Mouse (Mus musculus) forebrain, embryonic 11.5 days (tissue): ENCODE results near the gene Tagln3. TPM values are rescaled to one million over a fixed set of nuclear protein-coding genes. Genes with fewer than 3 reads are reported as not detected.

Experiments used
- ATAC-seq: fragments of 200-750 bp; cut with Nextera tagmentation; replicated peaks from 2 replicates; pipeline ENCODE4 v1.8.0; 2017; ENCODE audit warnings: moderate TSS enrichment; ENCODE audit not compliant: low FRiP score
- DNase-seq: peaks from one replicate; pipeline ENCODE4 v3.0.0-alpha.2; 2017; ENCODE audit warnings: low spot score
- H3K27ac ChIP-seq: fragments of 300-500 bp; sonication (generic); 2 replicates; pipeline ENCODE4 v1.5.1; 2014; ENCODE audit warnings: low read depth, low read length
- H3K27me3 ChIP-seq: fragments of 300-500 bp; sonication (generic); 2 replicates; pipeline ENCODE4 v1.6.1; 2014; ENCODE audit warnings: mild to moderate bottlenecking, low read length, mixed read lengths; ENCODE audit not compliant: control insufficient read depth, insufficient read depth
- H3K36me3 ChIP-seq: fragments of 300-500 bp; sonication (generic); 2 replicates; pipeline ENCODE4 v1.6.1; 2014; ENCODE audit warnings: mild to moderate bottlenecking, low read length, moderate library complexity, mixed read lengths; ENCODE audit not compliant: control insufficient read depth, insufficient read depth
- H3K4me1 ChIP-seq: fragments of 300-500 bp; sonication (generic); replicated peaks from 2 replicates; pipeline ENCODE4 v1.6.1; 2014; ENCODE audit warnings: low read length, mixed read lengths; ENCODE audit not compliant: control insufficient read depth, insufficient read depth
- H3K4me2 ChIP-seq: fragments of 300-500 bp; sonication (generic); 2 replicates; pipeline ENCODE4 v1.6.1; 2014; ENCODE audit warnings: low read depth, mild to moderate bottlenecking, low read length, moderate library complexity, mixed read lengths; ENCODE audit not compliant: severe bottlenecking
- H3K4me3 ChIP-seq: fragments of 300-500 bp; sonication (generic); 2 replicates; pipeline ENCODE4 v1.5.1; 2014; ENCODE audit warnings: low read depth, low read length
- H3K9ac ChIP-seq: fragments of 300-500 bp; sonication (generic); 2 replicates; pipeline ENCODE4 v1.6.1; 2014; ENCODE audit warnings: low read length
- H3K9me3 ChIP-seq: fragments of 300-500 bp; sonication (generic); 2 replicates; pipeline ENCODE4 v1.6.1; 2016; ENCODE audit warnings: low read length, mixed read lengths; ENCODE audit not compliant: control insufficient read depth
- WGBS: fragments of 180-500 bp; shearing (Covaris S2); extraction: QIAGEN DNeasy Blood & Tissue Kit; methylation state at CpG from one replicate; pipeline ENCODE4 v1.1.7; 2014; 5-methylcytosine and 5-hydroxymethylcytosine counted together
- polyA plus RNA-seq: library from polyadenylated mRNA; unstranded; fragments of >200 nt; fragmentation: Nextera tagmentation; extraction: Ambion mirVana; gene quantifications from 2 replicates; pipeline ENCODE4 v1.2.1, GENCODE M21; 2014

The Tagln3 gene
- polyA plus RNA-seq, 1 experiment from 2014 or later, result 212 TPM

DNA sequence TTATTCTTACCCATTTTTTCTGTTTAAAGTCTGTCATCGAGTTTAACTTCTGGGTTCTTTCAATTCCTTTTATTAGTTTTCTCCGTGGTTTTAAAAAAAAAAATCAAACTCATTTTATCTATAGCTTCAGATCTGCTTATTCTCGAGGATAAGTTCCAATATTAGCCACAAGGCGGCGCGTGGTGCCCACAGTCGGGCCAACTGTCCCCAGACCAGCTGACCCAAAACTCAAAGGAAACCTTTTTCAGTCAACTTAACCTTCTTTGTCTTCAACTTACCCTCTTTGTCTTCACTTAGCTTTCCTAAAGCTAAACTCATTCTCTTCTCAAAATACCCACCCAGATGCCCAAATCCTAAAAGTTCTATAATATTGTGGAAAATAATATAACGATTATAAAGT is 39.6 kb downstream of the Tagln3 start:
- DNase-seq (peak; percentile 81), ATAC-seq (peak; percentile 61; the same call in 1 of the 2 replicates)
- no peak overlapping the region for H3K9ac ChIP-seq
- H3K4me2 ChIP-seq, result no peak overlapping the region
- H3K27ac ChIP-seq, result no peak overlapping the region
- no peaks in the 10 kb centered on the region for H3K9me3 ChIP-seq
- H3K4me1 ChIP-seq, result no peaks in the 10 kb centered on the region
- H3K36me3 ChIP-seq, result no peaks in the 10 kb centered on the region
- no peaks in the 10 kb centered on the region for H3K27me3 ChIP-seq
- H3K4me3 ChIP-seq, result no peak overlapping the region
- WGBS, result 14% methylated on average over 8 of the region's 8 CpGs

DNA sequence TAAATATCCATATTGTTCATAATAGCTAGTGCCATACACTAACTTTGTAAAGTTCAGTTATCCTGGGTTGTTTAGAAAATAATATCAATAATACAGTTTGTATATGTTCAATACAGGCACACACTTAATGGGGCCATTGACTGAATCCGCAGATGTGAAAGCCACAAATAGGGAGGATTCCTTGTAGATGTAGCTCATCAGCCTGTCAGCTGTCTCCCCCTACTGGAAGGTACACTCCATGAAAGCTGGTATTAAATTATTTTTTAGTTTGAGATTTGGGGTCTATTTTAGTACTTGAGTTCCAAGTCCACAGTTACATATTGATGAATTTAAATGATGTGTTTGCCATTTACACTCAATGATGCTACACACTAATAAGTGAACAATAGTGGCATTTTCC is 47.9 kb downstream of the Tagln3 start:
- no peak for DNase-seq
- no peak overlapping the region for H3K4me3 ChIP-seq
- no peaks in the 10 kb centered on the region for H3K36me3 ChIP-seq
- H3K27ac ChIP-seq, result no peak overlapping the region
- 0 out of 2 replicates have a peak, but pooled peaks have one; percentile 30 for ATAC-seq
- WGBS, result 50% methylated on average over 1 of the region's 1 CpGs
- H3K9me3 ChIP-seq, result no peaks in the 10 kb centered on the region
- no peak overlapping the region for H3K9ac ChIP-seq
- no peaks in the 10 kb centered on the region for H3K27me3 ChIP-seq
- H3K4me2 ChIP-seq, result no peak overlapping the region
- no peaks in the 10 kb centered on the region for H3K4me1 ChIP-seq

DNA sequence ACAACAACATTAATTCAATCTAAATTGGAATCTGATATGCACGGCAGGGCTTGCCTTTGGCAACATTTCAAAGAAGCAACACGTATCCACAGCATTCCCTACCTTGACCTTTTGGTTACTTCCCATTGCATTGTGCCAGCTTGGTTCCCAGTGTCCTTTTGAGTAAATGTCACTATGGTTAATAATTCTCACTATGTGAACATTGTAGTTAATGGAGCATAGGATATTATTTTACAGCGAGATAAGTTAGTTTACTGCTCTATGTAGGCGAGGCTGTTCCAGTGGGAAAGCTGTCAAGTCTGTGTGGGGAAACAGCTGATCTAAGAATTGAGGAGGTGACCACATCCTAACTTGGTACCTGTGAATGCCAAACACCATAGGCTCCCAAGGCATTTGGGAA is 54.4 kb downstream of the Tagln3 start:
- Histone ChIP-seq H3K9me3 (no peaks in the 10 kb centered on the region), H3K4me1 (no peaks in the 10 kb centered on the region), H3K36me3 (no peaks in the 10 kb centered on the region), H3K27ac (no peak overlapping the region), H3K9ac (no peak overlapping the region), H3K4me3 (no peak overlapping the region), H3K4me2 (no peak overlapping the region), H3K27me3 (no peaks in the 10 kb centered on the region)
- ATAC-seq (no peak), DNase-seq (no peak)
- WGBS, result 77% methylated on average over 4 of the region's 4 CpGs

DNA sequence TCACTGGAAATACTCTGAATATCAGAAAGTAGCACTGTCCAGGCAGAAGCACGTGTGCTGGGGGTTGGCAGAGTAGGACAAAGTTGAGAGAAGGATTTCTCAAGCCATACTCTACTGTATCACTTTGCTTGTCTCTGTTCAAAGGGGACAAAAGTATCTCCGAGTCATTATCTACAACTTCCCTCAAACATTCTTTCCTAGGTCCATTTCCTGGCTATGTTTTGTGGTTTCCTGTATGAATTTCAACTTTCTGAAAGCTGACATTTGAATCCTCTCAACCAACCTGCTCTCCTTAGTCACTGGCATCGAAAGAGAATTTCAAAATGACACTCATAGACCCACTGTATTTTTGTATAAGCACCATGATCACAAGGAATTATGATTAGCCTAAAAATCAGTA is 56.2 kb downstream of the Tagln3 start:
- Histone ChIP-seq H3K27me3 (no peaks in the 10 kb centered on the region), H3K9ac (no peak overlapping the region), H3K9me3 (no peaks in the 10 kb centered on the region), H3K36me3 (no peaks in the 10 kb centered on the region), H3K4me3 (no peak overlapping the region), H3K27ac (no peak overlapping the region), H3K4me2 (no peak overlapping the region), H3K4me1 (no peaks in the 10 kb centered on the region)
- 65% methylated on average over 3 of the region's 3 CpGs for WGBS
- ATAC-seq, result no peak
- DNase-seq, result no peak

DNA sequence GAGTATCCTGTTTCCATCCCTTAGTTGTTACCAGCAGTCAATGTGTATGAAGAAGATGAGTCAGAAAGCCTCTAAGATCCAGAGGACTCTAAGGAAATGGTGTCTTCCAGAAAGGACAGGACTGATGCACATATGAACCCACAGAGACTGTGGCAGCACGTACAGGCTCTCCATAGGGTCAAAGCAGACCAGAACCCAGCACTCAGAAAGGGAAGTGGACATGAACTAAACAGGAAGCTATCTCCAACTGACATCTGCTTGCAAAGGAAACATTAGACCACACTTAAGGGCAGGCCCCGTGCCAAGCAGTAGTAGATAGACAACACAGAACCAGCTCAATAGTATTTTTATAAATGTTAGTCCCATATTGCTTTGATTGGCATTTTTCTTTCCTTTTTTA is 58.3 kb downstream of the Tagln3 start:
- Histone ChIP-seq H3K27me3 (no peaks in the 10 kb centered on the region), H3K4me2 (no peak overlapping the region), H3K9me3 (no peaks in the 10 kb centered on the region), H3K36me3 (no peaks in the 10 kb centered on the region), H3K4me3 (no peak overlapping the region), H3K4me1 (no peaks in the 10 kb centered on the region), H3K9ac (no peak overlapping the region), H3K27ac (no peak overlapping the region)
- no peak for ATAC-seq
- 82% methylated on average over 2 of the region's 2 CpGs for WGBS
- DNase-seq, result no peak

DNA sequence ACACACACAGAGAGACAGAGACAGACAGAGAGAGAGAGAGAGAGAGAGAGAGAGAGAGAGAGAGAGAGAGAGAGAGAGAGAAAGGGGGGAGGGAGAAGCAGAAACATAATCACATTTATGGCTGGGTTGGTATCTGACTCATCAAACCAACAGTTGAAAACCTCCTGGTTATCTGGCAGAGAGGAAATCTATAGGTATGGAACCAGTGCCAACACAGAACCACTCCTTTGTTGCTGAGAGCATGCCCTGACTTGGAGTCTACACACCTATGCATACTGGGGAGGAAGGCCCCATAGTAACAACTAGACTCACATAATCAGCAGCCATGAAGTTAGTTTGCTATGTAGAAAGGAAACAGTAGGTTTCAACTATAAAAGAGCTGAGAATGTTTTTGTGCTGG is 62.0 kb downstream of the Tagln3 start:
- Histone ChIP-seq H3K4me2 (no peak overlapping the region), H3K4me1 (no peaks in the 10 kb centered on the region), H3K36me3 (no peaks in the 10 kb centered on the region), H3K9me3 (no peaks in the 10 kb centered on the region), H3K9ac (no peak overlapping the region), H3K4me3 (no peak overlapping the region), H3K27me3 (no peaks in the 10 kb centered on the region), H3K27ac (no peak overlapping the region)
- no peak for DNase-seq
- no peak for ATAC-seq

Other genes with a start within 250 kb of the Tagln3 start
- not detected in 2 replicates for gene Gm609, start 231.6 kb downstream of the Tagln3 start, polyA plus RNA-seq
- not detected in 2 replicates for gene Gm17783, start 192.6 kb downstream of the Tagln3 start, polyA plus RNA-seq
- gene Slc9c1, start 189.3 kb downstream of the Tagln3 start, polyA plus RNA-seq, result not detected in 2 replicates
- gene Gcsam, start 114.2 kb downstream of the Tagln3 start, polyA plus RNA-seq, result 0.13 TPM in 1 of 2 replicates, not detected in the other
- 0.20 TPM in 1 of 2 replicates, not detected in the other for gene BC016579, start 70.5 kb downstream of the Tagln3 start, polyA plus RNA-seq
- gene Tmprss7, start 30.9 kb downstream of the Tagln3 start, polyA plus RNA-seq, result 0.27 and 0.52 TPM in 2 replicates
- gene Abhd10, start 18.3 kb upstream of the Tagln3 start, polyA plus RNA-seq, result 36.2 and 39.0 TPM in 2 replicates
- gene Phldb2, start 229.0 kb upstream of the Tagln3 start, polyA plus RNA-seq, result 29.0 and 31.5 TPM in 2 replicates